Mouse (Mus musculus) gastrocnemius, postnatal 10 days (tissue): ENCODE measurements around the gene Pex3. TPM values are rescaled to one million over a fixed set of nuclear protein-coding genes. Genes with fewer than 3 reads are reported as not detected.
"Not testable (repeated sequence)": the region's sequence is repeated elsewhere in the genome, so short reads cannot be mapped to it uniquely, and the experiment has no call there.

Experiments used
- DNase-seq: peaks from one replicate; pipeline ENCODE4 v3.0.0; 2021; ENCODE audit warnings: mixed read lengths
- total RNA-seq, 2 experiments: library from RNA; stranded (reverse); gene quantifications; 2 replicates each; pipeline ENCODE4 v1.2.3; 2021

Pex3 gene
- total RNA-seq, 2 experiments from 2014 or later: 13.3 to 16.1 TPM

GRCm38 (mm10) chr10:13536706-13537105 is 16.2 kb downstream of the Pex3 start:
- DNase-seq: no peak

GRCm38 (mm10) chr10:13534751-13535150 is 18.2 kb downstream of the Pex3 start:
- no peak for DNase-seq

DNA sequence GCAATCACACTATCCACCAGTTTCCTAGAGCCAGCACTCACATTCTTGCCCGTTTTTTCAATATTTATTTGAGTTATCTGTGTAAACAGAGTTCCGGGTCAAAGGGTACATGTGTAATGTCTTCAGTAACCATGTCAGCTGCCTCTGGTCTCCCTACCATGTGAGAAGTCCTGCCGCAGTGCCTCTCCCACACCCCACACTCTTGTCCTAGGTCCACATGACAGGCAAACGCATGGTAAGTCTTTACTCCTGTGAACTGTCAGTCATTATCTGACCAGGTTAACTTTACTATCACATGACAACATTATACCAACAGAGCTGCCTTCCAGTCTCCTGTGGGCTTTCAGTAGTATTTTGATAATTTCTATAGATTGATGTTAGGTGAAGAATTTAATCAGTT is 24.8 kb downstream of the Pex3 start:
- DNase-seq: no peak

GRCm38 (mm10) chr10:13521857-13522256 is 31.1 kb downstream of the Pex3 start:
- DNase-seq: no peak

- DNase-seq: no peak
Observed at GRCm38 (mm10) chr10:13502371-13502770, 50.6 kb downstream of the Pex3 start.

GRCm38 (mm10) chr10:13501533-13501932 is 51.4 kb downstream of the Pex3 start:
- DNase-seq: not testable (repeated sequence)

DNA sequence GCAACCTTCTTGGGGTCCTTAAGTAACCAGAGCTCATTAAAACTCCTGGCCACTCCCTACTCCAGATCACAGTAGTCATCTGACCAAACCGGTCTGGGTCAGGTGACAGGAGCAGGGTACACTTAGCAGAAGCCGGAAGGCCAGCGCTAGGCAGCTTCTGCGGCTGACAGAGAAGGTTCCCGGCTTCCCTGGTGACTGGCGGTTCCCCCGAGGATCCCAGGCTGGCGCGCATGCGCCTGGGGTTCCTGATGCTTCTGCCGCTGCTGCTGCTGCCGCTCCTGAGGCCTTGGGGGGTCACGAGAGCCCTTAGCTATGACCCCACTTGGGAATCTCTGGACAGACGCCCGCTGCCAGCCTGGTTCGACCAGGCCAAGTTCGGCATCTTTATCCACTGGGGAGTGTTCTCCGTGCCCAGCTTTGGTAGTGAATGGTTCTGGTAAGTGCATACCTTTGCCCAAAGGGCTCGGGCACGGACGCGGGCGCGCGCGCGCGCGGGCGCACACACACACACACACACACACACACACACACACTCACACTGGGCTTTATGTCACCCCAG is 51.9 kb downstream of the Pex3 start:
- peak; percentile 85 for DNase-seq

- no peak for DNase-seq
Observed at GRCm38 (mm10) chr10:13500473-13500872, 52.5 kb downstream of the Pex3 start.

GRCm38 (mm10) chr10:13499331-13499730 is 53.6 kb downstream of the Pex3 start, which contains the start of gene Fuca2:
Gene Fuca2, plus strand, starts transcription at chr10:13499540.
- no peak for DNase-seq

DNA sequence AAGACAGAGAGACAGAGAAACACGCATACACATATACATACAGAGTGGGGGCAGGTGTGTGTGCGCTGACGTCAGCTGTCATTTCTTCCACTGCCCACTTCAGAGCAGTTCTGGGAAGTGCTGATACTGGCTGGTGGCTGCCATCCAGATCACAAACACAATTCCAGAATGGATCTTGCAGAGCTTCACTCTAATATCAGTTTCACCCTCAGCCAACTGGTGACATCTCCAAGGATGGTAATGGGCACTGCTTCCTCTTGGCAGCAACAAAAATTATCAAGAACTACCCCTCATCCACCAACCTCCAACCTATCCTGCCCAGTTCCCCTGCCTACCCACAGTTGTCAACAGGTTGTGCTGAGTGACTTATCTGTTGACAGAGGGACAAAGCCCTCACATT is 56.6 kb downstream of the Pex3 start:
- DNase-seq: no peak

- DNase-seq: no peak
Observed at GRCm38 (mm10) chr10:13493978-13494686, 58.8 kb downstream of the Pex3 start.

DNA sequence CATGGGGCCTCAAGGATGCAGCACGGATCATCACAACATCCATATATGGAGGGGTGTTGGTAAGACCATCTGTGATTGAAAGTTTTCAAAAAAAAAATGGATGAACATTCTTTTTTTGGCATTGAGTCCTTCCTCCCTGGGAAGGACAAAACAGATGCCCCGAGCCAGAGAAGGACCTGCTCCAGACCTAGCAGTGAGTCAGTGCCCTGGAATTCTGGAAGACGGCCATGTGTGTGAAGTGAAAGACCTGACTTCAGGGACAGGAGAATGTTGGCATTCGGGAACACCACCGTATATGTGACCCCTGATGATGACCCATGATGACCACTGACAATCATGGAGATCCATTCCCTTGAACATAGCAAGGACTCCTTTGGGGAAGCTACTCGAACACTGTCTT is 63.3 kb downstream of the Pex3 start:
- DNase-seq: no peak

DNA sequence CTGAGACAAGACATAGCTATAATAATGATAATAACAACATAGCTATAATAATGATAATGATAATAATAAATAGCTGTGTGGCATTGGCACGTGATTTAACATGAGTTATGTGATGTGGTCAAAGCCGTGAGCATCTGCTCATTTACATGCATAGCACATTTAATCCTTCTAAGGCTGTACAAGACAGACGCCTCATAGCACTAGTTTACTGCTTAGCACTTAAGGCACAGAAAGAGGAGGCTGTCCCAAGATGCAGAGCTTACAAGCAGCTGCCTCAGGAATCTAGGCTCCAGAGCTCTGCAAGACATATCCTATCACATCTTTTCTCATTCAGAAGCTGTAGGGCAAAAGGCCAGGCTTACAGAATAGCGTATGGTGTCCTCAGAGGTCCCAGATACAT is 67.0 kb downstream of the Pex3 start:
- DNase-seq: no peak

DNA sequence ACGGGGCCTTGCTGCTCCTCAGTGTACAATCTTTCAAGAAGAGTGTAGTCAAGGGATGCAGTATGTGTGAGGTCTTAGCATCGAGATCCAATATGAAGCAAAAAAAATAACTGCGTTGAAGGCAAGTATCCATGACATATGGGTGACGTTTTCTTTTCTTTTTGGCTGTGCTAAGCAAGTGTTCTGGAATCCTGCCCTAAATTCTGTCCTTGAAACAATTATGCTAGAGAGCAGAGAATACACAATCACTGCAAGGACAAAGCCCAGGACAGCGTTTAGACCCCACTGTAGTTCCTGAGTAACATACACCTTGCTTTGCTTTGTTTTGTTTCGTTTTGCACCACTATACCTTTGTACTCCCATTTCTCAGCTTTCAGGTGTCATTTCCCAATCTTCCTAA is 73.6 kb downstream of the Pex3 start:
- no peak for DNase-seq

DNA sequence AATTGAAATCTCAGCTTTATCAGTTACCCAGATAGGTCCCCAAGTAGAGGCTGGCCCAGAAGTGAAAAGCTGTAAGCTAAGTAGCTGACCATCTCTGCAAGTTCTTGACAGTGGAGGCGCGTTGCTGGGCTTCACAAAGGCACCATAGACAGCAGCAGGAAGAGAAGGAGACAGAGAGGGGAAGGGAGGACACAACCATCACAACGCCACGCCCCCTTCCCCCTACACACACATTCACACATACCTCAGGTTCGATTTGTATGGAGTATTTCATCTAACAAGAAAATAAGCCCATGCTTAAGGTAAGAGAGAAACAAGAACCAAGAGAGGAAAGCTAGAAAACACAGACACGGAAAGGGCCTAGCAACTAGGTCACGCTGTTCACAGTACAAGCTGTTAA is 77.8 kb downstream of the Pex3 start:
- no peak for DNase-seq

DNA sequence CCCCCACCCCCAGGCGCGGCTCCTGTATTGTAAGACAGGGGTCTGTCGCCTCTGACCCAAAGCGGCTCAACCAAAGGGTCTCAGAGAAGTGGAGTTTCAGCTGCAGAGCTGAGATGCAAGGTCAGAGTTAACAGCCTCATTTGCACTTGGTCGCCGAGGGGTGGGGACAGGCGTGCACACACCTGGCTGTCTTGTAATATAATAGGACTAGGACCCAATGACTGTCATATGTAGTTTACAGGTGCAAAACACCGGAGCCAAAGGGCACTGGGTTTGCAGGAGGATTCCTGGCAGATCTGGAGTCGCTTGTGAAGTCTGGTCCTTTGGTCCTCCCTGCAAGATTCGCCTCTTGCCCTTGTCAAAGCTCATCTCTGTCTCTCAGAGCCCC is 78.4 kb downstream of the Pex3 start:
- no peak for DNase-seq

Other genes with a start within 250 kb of the Pex3 start
- gene Phactr2, start 78.7 kb downstream of the Pex3 start, total RNA-seq: 10 to 100 TPM; 39.9 to 43.4 TPM
- 10 to 100 TPM; 15.2 to 15.7 TPM for gene Fuca2, start 53.6 kb downstream of the Pex3 start, total RNA-seq
- gene Adat2, start 248 bp downstream of the Pex3 start, total RNA-seq: 1 to 10 TPM; 3.5 to 3.7 TPM